Mouse (Mus musculus): Measurements from ENCODE around the gene Tcf19.

The Tcf19 gene

DNA sequence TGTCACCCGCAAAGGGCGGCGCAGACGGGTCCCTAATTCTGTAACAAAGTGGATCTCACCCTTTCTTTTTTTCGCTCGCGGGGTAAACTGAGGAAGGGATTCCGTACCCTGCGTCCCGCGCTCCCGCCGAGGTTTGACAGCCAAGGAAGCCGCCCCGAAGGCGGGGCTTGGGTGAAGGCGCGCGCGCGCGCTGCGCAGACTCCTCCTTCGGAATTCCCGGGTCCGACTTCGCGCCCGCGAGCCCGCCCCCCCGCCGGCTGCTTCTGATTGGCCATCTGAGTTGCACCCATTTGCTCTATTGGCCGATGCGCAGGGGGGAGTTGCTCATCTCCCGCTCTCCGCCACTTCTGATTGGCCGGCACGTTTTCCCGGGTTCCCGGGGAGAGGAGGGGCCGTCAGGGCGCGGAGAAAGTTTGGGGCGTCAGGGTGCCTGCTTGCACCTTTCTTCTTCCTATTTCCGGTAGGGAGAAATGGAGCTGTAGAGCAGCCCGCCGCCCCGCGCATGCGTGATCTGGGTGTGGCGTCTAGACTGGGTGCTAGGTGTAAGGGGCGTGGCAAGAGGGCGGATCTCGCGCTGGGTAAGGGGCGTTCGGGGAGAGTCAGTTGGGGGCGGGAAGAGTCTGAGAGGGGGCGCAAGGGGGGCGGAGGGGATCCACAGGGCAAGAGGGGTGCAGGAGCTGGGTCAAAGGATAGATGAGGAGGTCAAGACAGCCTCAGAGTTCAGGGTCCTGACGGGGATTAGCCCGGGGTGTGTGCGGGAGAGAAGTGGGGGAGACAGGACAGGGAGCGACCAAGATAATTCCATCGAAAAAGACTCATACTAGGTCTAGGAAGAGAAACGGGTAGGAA is at the start of gene Tcf19, which contains the start of gene Cchcr1:
Gene Tcf19, minus strand, starts transcription at position 173 of the 849 bp plus-strand sequence.
Gene Cchcr1, plus strand, starts transcription at position 449 of the 849 bp plus-strand sequence.
- peak; percentile 99 for DNase-seq

DNA sequence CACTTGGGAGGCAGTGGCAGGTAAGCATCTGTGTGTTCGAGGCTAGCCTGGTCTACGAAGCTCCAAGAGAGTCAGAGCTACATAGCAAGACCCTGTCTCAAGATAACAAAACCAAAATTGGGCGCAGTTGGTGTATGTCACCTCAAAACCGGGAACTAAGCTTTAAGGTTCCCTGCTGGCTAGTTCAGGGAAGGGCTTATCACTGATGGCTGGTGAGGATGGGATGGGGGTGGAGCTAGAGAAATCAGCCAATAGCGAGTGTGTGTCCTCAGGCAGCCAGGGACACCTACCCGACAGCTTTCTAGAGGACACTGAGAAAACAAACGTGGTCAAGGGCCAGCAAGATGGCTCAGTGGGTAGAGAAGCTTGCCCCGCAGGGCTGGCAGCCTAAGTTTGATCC is 41.6 kb upstream of the Tcf19 start:
- no peak for DNase-seq

DNA sequence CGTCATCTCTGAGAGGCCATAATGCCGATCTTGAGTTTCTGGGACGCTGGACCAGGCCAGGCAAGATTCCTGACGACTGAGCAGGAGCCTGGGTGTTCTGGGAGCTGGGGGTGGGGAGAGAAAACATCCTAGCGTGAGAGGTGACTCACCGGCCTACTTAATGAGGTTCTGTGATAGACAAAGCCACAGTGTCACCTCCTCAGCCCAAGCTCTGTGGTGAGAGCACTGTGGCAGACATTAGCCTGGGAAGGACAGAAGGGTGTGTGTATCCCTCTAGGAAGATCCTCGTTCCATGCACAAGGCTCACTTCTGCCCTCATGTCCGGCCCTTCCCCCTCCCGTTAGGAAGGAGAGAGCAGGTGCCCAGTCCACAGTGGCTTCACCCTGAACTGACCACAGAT is 40.7 kb upstream of the Tcf19 start:
- DNase-seq = no peak

DNA sequence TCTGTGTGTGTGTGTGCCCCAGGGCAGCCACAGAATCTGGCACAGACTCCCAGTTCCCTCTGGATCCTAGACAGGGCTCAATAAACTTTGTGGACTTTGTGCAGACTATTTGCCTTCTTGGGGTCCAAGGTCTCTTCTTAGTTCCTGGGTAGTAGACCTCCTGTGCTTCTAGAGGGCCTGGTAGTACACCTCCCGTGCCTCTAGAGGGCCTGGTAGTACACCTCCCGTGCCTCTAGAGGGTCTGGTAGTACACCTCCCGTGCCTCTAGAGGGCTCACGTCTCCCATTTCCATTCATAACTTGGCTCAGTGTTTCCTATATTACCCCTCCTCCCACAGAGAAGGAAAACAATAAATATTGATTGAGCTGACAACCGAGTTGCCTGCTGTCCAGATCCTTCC is 40.2 kb upstream of the Tcf19 start:
- peak; percentile 73 for DNase-seq

DNA sequence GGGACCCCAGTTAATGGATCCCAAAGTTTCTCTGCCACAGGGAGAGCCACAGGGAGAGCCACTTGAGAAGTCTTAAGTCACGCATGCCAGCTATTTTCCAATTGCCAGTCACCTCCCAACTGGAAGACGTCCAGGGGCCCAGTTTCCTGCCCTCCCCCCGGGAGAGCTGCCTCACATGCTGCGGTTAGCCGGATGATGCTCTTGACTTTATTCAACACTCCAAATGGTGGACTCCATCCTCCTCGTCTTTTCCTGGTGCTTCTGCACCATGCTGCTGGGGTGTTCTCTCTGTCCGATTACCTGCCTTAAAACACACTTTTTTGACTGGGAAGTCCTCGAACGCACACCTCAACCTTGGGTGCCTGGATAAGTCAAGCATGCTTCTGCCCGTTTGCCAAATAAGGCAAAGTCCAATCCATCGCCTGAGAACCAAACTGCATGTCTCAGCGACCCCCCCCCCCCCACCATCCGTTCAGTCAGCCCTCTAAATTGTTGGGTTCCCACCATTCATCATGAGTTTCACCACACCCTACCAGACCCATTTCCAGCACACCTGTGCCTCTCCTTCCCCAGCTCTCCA is 39.7 kb upstream of the Tcf19 start:
- DNase-seq = no peak

DNA sequence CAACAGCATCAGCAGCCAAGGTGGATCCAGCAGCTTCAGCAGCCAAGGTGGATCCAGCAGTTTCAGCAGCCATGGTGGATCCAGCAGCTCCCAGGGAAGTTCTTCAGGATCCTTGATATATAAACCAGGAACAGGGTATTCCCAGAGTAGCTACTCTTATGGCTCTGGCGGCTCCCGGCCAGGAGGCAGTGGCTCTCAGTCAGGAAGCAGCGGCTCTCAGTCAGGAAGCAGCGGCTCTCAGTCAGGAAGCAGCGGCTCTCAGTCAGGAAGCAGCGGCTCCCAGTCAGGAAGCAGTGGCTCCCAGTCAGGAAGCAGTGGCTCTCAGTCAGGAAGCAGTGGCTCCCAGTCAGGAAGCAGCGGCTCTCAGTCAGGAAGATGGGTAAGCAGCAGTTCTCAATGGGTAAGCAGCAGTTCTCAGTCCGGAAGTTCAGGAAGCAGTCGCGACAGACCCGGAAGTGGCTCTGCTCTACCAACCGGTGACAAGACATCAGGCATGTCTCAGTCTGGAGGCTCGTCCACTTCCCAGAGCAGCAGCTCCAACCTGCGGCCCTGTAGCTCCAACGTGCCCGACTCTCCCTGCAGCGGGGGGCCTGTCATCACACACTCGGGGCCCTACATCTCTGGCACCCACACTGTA is 38.3 kb upstream of the Tcf19 start:
- DNase-seq = no peak

DNA sequence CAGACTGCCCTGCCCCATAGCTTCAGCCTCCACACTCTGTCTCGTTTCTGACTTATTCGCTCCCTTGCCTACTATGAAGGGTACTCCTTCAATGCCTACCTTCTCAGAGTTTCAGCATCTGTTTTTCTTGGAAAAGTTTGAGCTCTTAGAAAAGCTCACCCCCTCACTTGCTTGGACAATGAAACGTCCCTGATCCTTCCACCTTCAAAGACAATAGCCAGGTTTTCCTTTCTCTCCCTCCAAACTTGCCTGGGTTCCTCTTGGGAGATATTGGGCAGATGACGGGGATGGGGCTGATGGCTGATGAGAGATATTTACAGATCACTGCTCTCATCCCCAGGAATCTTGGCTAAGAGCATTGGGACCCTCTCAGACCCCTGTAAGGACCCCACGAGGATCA is 37.7 kb upstream of the Tcf19 start:
- no peak for DNase-seq

DNA sequence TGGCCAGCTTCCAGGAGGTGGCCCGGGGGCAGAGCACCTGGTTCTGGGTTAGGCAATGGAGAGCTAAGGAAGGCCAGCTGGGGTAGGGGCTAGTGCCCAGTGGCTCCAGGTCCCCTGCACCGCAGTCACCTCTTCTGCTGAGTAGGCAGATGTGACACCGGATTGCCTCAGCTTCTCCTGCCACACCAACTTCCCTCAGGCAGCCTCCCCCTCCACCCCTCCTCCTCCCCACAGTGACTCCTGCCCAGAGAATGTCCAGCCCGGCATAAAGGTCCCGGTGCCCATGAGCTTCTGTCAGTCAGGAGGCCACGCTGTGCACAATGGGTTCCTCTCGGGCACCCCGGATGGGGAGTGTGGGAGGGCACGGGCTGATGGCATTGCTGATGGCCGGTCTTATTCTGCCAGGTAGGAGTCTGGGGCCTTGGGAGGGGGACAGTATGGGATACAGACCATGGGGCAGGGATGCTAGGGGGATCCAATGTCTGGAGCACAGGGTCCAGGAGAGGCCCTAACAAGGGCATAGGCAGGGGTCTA is 35.3 kb upstream of the Tcf19 start, which contains the start of gene Cdsn:
Gene Cdsn, plus strand, starts transcription at position 248 of the 534 bp plus-strand sequence.
- no peak for DNase-seq

DNA sequence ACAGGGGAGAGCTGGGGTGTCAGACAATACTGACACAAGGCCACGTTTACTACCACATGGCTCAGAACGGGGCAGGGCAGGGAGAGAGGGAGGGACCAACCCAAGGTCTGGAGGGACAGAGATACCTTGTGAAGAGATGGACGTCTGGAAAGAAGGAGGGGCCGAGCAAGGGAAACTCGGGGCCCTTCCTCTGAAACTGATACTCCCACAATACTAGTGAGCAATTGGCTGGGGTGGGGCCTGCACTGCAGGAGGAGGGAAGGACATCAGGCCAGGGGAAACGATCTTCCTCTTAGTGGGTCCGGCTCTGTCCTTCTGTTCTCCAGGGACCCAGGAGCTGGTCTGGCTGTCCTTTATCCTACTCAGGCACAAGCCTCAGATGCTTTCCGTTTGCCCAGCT is 34.2 kb upstream of the Tcf19 start:
- DNase-seq = no peak

DNA sequence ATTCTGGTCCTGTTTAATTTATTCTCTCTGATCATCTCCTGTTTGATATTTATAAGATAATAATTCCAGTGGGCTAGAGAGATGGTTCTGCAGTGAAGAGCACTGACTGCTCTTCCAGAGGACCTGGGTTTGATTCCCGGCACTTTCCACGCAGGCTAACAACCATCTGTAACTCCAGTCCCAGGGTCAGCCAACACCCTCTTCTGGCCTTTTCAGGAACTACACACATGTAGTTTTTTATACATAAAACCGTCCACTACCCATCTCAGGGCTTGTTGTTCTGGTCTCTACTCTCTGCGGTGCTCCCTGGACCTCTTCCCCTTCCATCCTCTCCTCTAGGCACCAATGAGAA is 33.5 kb upstream of the Tcf19 start:
- no peak for DNase-seq

DNA sequence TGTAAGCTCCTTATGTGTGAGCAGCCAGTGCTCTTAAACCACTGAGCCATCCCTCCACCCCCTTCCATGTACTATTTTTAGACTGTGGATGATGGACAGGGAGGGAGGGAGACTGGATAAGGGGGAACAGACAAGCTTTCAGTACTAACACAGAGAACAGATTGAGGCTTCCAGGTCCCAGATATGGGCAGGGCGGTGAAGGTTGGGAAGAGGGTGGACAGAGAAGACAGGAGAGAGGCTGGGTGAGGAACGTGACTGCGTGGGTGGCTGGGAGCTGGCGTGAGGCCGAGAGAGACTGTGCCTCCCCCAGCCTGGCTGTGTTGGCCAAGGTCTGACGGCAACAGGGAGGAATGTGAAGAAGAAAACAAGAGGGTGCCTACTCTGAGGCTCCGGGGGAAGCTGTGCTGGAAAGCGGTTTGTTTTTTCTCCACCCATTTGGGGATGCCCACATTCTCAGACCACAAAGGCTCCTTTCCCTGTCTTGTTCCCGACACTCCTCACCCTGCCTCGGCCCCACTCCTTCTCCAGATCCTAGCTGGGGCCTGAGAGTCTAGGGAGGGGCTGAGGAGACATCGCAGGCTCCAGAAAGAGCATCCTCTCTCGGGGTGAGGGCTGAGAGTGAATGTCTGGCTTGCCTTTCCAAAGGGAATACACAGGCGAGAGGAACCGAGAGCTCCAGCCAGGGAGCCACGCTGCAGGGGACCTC is 33.0 kb upstream of the Tcf19 start:
- no peak for DNase-seq

DNA sequence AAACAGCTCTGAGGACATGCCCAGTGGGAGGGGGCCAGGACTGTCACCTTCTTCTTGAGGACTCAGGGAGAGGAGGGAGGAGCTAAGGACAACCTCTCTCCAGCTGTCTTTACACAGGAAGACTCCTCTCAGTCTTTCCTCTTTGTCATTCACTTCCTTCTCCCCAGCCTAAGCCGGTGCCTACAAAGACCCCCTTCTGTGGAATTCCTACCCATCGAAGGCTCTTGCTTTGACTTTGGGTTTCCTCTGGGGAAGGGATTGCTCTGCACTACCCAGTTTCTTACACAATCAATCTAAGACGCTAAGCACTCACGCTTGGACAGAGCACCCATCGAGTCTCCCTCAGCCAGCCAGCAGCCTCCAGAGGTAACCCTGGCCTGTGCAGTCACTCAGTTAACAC is 32.0 kb upstream of the Tcf19 start:
- no peak for DNase-seq

DNA sequence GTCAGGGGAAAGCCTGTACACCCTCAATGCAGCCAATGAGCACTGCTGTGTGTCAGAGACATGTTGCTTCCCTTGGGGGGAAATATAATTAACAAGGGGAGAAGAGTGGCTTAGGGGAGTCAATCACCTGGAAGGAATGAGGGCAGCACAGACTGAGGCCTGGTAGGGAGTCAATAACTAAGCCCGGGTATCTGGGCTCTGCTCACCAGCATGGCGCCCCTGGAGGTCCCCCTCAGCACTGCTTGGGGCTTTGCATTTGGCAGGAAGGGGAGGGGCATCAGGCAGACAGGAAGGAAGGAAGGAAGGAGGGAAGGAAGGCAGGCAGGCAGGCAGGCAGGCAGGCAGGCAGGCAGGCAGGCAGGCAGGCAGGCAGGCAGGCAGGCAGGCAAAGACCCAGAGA is 30.8 kb upstream of the Tcf19 start:
- no peak for DNase-seq

DNA sequence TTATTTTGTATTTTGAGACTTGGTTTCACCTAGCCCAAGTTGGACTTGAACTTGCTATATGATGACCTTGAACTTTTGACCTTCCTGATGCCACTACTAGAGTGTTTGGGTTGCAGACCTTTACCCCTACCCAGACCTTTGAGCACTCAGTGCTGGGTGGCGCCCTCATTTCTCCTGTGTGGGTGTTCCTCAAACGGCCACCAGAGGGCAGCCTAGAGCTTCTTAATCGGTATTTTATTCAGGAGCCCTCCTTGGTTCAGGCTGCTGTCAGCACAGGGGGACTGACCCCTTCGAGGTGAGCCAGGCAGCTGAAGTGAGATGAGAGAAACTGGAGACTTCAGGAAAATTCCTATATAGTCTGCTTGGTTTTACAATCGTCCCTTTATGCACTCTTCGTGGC is 28.1 kb upstream of the Tcf19 start:
- peak; percentile 54 for DNase-seq

DNA sequence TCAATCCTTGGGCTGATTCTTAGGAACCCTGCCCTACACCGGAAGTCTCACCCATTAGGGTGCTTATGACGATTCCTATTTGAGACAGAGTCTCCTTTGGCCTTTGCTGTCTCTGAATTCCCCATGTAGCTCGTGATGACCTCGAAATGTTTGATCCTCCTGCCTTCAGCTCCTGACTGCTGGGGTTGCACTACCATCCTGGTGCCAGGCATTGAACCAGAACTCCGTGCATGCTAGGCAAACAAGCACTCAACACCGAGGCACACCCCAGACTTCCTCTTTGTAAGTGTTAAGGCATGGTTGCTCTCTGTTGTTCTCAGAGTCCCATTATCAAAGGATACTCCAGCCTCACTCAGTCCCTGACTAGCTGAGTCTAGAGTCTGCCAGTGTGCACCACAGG is 27.4 kb upstream of the Tcf19 start:
- DNase-seq = no peak

DNA sequence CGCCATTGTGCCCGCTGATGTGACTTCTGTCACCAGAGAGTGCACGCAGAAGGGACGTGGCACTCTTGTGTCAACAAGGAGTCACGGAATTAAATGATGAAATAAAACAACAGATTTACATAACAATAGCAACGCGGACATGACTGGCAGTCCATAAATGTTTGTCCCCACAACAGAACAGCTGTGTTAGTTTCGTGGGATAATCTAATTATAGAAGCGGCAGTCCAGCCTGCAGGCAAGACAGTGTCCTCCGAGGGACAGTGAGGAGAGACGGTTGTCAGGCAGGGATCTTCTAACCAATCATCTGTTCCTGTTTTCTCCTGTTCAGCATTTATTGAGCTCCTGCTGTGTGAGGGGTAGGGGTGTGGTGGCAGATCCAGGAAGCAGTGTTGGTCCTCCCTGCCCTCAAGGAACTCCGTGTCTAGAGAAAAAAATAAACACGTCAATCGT is 26.8 kb upstream of the Tcf19 start:
- DNase-seq = no peak

DNA sequence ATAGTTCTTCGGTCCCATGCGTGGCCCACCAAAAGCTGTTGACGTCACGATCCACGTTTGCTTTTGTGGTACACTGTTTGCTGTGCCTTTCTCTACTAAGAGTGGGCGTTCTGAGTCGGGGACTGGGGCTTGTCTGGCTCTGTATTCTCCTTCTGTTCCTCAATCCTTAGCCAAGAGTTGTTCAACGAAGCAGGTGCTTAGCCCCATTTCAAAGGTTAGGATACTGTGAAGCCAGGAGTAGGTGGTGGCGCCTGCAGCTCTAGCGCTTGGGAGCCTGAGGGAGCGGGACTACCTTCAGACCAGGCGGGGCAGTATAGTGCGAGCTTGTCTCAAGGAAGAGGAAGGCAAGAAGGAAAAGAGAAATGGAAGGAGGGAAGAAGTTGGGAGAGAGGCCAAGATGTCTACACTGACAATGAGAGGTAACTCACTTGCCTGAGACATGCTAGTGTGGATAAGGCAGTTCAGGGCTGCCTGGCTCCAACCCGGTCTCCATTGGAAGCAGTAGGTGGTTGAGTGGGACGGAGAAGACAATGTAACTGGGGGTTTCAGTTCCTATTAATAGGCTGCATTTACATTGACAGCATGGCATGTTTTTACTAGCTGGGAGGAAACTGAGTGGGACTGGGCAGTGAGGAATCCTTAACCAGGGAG is 26.3 kb upstream of the Tcf19 start:
- no peak for DNase-seq

DNA sequence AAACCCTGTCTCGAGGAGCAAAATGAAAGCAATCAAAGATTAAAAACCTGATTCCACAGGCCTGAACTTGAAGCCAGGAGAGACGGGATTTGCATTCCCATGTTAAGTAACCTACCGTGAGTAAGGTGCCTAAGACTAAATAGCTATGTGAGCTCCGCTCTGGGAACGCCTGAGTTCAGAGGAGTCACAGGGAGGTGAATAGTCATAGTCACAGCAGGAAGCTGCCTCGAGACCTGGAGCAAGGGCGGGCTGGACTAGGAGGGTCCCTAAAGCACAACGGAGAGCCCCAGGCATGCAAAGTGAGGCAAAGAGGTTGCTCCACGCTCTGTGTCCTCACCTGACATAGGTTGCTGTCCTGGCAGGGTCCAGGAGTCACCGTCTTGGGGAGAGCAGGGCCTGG is 22.9 kb upstream of the Tcf19 start:
- DNase-seq = no peak

DNA sequence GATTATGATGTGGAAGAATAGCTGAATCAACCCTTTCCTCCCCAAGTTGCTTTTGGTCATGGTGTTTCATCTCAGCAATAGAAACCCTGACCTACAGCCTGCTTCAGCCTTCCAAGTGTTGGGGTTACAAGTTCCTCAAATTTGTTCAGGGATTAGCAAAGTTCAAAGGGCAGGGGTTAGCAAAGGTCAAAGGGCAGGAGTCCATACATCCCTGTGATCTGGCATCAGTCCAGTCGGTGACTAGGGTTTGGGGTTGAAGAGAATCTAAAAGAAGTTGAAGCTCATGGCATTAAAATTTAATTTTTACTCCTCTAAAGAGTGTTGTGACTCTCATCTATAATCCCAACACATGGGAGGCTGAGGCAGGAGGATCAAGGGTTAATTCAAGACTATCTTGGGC is 21.9 kb upstream of the Tcf19 start:
- no peak for DNase-seq

DNA sequence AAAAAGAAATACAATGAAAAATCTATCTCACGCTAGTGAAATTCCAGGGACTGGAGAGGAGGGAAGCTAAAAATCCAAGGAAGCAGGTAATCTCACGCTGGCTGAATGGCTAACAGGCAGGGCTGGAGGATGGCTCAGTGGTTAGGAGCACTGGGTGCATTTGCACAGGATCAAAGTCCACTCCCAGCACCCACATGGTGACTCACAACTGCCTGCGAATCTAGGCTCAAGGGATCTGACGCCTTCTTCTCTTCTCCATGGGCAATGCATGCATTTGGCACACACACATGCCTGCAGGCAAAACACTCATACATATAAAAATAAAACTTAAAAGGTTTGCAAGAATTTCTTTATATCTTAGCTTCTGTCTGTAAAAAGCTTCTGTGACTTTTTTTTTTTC is 20.8 kb upstream of the Tcf19 start:
- no peak for DNase-seq

DNA sequence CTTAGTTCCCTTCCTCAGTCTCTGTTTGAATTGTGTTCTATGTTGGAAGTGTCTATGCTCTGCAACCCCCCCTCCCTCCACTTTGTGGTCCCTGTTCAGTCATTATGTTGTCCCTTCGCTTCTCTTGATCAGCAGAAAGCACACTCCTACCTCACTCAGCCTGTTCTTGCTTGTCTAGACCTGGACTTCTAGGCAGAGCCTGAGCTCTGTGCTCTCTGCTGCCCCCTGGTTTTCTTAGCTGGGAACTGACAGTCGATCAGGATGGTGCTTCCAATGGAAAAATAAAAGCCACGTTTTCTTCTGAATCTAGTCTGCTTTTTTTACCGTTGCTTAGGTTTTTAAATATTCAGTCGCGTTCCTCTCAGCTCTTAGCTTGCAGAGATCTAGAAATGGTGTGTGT is 17.7 kb upstream of the Tcf19 start:
- DNase-seq = peak; percentile 81

DNA sequence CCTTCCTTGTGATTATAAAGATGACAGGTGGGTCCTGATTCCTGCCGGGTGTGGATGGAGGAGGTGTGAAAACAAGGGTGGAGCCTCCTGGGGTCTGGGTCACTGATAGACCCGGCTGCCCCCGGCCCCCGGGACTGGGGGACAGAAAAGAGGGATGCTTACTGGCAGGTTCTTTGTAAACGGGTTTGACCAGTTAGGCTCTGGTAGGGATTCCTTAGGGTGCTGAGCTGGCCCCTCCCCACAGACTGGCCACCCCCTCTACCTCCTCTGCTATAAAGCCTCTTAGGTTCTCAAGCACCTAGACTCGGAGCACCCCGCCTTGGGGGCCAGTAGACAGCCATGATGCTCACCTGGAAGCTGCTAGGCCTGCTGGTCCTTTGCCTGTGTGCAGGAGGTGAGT is 16.3 kb upstream of the Tcf19 start, which contains the start of gene Psors1c2:
Gene Psors1c2, plus strand, starts transcription at position 301 of the 400 bp plus-strand sequence.
- no peak for DNase-seq

DNA sequence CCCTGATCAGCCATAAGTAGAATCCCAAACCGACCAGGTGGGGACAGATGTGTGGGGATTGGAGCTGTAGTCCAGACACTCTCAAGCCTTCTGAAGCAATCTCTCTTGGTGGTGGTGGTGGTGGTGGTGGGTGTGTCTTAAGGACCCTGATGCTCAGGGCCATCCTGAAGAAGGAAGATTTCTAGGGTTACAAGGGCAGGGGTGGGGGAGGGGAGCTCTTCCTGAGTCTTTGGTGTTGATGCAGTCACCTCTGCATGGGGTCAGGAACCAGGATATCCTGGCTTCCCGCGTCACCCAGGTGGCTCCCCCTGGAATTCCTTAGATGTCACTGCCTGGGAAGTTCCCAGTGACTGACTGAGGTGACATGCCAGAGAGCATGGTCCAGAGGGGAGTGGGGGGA is 15.7 kb upstream of the Tcf19 start:
- DNase-seq = no peak
